Mouse (Mus musculus) embryonic fibroblast, embryonic 13.5 days (primary cell): Measurements from ENCODE around the gene Orm1.

Experiments used
- CTCF ChIP-seq: IDR thresholded peaks from 2 replicates; pipeline ENCODE4 v1.5.1; 2011; ENCODE audit warnings: mild to moderate bottlenecking, control low read depth, low read length, moderate library complexity, borderline replicate concordance; ENCODE audit not compliant: insufficient read depth
- POLR2A ChIP-seq: IDR thresholded peaks from 2 replicates; pipeline ENCODE4 v1.6.1; 2011; ENCODE audit warnings: low read depth, mild to moderate bottlenecking, control low read depth, low read length, moderate library complexity

GRCm38 (mm10) chr4:63323275-63323815 lies 21.0 kb upstream of the Orm1 start:
- TF ChIP-seq CTCF (no peak), POLR2A (no peak)
